Mouse (Mus musculus) layer of hippocampus, adult 9-10 months (tissue): Measurements from ENCODE around the gene Soga1.

Experiments
- DNase-seq: peaks from one replicate; pipeline ENCODE4 v3.0.0; 2022; ENCODE audit warnings: low spot score

The Soga1 gene

DNA sequence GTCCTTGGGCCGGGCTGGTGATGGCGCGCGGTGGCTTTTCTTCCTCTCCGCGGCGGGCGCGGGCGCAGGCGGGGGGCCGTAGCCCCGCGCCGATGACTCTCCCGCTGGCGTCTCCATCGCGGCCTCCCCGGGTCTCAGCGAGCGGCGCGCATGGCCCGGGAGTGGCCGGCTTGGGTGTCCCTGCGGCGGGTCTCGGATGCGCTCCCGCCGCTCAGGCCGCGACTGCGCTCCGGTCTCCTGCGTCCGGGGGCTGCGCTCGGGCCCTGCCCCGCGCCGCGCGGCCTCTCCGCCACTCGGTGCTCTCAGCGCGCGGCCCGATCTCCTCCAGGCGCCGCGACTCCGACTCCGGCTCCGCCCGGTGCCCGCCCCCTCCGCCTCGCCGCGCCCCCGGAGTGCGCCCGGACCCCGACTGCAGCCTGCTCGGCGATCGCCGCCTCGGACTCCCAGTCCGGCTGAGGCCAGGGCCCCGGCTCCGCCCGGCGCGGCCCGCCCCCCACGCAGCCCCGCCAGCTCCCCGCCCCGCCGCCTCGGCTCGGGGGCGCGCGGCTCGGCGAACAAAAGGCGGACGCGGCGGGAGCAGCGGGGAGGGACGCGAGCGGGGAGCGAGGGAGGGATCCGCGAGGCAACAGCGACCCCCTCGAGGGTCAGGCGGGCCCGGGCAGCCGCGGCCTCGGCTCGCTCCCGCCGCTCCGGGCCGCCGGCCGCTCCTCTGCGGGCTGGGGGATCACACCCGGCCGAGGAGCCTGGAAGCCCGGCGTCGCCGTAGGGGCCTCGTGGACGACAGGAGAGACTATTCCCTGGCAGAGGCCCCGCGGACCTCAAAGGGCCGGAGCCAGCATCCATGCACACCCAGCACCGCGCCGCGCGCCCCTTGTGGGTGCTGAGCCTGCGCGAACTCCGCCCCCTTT, at the start of gene Soga1:
Gene Soga1, minus strand, starts transcription at position 462 of the 908 bp plus-strand sequence.
- DNase-seq: no peak

GRCm38 (mm10) chr2:157128072-157128471, 49.0 kb upstream of the Soga1 start:
- no peak for DNase-seq

- DNase-seq: no peak
Measured at GRCm38 (mm10) chr2:157127370-157127769, 48.3 kb upstream of the Soga1 start.

GRCm38 (mm10) chr2:157125246-157125645, 46.2 kb upstream of the Soga1 start:
- DNase-seq: no peak

DNA sequence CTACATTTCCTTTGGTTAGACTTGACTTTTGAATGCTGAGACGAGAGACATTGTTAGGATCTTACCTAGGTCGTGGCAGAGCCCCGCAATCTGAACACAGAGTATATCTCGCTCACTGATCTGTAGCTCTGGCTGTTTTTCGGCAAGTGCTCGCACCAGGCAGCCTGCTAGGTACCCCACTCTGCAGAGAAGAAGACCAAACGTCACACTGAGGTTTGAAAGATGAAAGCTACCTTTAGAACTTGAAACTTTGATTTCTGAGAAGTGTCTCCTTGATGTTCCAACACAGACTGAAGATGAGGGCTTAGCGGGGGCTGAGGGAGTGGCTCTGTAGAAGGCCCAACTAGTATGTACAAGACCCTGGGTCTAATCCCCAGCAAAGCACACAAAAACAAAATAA, 42.7 kb upstream of the Soga1 start:
- no peak for DNase-seq

DNA sequence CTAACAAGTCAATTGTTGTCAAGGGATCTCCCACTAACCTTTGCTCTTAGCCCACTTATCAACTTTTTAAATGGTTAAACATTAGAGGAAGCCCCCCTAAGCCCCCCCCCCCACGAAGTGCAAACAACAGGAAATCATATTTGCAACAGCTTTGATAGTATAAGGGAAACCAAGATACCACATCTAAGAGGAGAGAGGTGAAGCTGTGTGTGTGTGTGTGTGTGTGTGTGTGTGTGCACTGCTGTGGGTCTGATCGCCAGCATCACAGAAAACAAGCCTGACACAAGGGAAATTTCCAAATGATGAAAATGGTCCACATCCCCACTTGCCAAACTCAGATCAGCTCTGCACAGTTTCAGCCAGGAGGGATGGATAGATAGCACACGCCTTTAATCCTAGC, 40.0 kb upstream of the Soga1 start:
- DNase-seq: no peak

DNA sequence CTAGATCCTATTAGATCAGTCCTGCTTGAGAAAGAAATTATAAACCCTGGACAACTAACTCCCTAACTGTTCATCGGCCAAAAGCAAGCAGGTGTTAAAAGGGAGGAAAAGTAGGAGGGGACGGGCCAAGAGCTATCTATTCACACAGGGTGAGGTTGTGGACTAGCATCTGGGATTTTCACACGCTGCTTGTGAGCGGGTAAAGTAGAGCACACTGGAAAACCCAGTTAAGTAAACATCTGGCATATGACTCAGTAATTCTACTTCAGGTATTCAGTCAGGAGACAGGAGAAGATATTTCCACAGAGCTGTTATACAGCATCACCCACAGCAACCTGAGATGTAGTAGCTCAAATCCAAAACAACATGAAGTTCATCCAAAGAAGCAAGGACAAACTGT, 39.5 kb upstream of the Soga1 start:
- DNase-seq: no peak

DNA sequence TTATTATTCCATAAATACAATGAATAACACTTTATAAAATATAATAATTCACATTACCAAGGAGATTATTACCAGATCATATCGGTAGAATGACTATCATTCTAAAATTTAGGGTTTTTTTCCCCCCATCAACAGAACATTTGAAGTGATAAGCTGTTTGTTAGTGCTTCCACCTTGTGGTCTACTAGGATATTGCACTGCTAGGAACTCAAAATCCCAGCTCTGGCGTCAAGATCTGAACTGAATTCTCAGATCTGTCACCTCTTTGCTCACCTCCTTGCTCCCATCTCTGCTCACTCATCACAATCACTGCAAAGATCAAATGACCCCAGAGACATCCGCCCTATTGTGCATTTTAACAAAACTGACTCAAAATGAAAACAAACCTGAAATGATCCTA, 37.9 kb upstream of the Soga1 start:
- no peak for DNase-seq

GRCm38 (mm10) chr2:157108236-157108635, 29.2 kb upstream of the Soga1 start:
- DNase-seq: no peak

- DNase-seq: no peak
Measured at GRCm38 (mm10) chr2:157104454-157104853, 25.4 kb upstream of the Soga1 start.

- no peak for DNase-seq
Measured at GRCm38 (mm10) chr2:157102256-157102655, 23.2 kb upstream of the Soga1 start.

- no peak for DNase-seq
Measured at GRCm38 (mm10) chr2:157101650-157102049, 22.6 kb upstream of the Soga1 start.

- DNase-seq: no peak
Measured at GRCm38 (mm10) chr2:157100319-157100605, 21.2 kb upstream of the Soga1 start.

DNA sequence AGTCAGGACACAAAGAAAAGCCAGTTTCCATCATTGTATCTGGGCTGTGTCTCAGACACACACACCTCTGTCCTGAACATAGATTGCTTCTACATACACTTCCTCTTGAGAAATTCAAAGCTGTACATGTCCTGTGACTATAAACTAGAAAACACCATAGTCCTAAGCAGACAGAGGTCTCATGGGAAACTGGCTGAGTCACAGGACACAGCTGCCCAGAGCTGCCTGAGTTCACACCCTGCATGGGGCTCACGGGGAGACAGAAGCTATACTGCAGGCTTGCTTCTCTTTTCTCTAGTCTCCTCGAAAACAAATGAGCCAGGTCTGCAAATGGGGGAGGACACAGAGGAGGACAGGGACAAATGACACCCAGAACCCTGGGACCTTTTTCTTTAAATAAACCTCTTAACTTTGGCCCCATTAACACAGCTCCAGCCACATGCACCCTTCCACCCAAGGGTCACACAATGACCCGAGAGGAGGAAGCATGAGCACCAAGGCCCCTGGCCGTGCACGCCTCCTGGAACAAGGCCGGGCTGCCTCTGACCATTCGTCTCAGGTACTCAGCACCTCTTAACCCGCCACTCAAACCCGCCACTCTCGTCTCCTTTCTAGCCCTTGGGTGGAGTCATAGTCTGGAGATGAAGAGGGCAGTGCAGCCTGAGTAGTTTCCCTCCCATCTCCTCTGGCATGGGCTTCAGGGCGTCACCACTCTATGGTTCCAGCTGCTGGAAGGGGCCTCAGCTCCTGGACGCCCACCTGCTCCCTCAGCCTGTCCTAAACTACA, 20.7 kb upstream of the Soga1 start:
- no peak for DNase-seq

GRCm38 (mm10) chr2:157095005-157095755, 16.1 kb upstream of the Soga1 start:
- no peak for DNase-seq

GRCm38 (mm10) chr2:157092024-157092423, 13.0 kb upstream of the Soga1 start:
- no peak for DNase-seq

- no peak for DNase-seq
Measured at GRCm38 (mm10) chr2:157087536-157088317, 8.7 kb upstream of the Soga1 start.

GRCm38 (mm10) chr2:157086796-157087195, 7.7 kb upstream of the Soga1 start, which contains the start of gene Tldc2:
TSS of gene Tldc2 (plus strand) at chr2:157087055.
- no peak for DNase-seq

GRCm38 (mm10) chr2:157084831-157085585, 6.0 kb upstream of the Soga1 start:
- no peak for DNase-seq

DNA sequence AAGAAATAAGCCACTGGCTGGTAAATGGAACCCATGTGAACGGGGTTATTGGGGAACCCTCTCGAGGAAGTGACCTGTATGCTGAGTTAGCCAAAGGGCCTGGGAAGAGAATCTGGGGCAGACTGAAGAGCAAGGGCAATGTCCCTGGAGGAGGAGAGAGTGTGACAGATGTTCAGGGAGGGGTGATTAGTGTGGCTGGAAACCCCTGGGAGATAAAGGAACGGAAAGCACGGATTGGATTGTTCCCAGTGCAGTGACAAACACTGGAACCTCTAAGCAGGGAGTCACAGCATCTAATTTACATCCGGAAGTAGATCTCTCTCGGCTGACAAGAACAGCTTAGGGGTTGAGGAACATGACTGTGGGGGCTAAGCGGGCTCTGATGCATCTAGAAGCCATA, 2.9 kb upstream of the Soga1 start:
- DNase-seq: no peak

- no peak for DNase-seq
Measured at GRCm38 (mm10) chr2:157081331-157081730, 2.3 kb upstream of the Soga1 start.
